Mouse (Mus musculus) liver, adult 2 months (tissue): ENCODE results near the gene Clca2. TPM values are rescaled to one million over a fixed set of nuclear protein-coding genes. Genes with fewer than 3 reads are reported as not detected.

Experiments used
- DNase-seq: peaks from one replicate; pipeline ENCODE4 v3.0.0-alpha.2; 2011; ENCODE audit warnings: low read depth, low spot score; ENCODE audit errors: extremely low read depth
- H3K27ac ChIP-seq: fragments of 200-500 bp; replicated peaks from 2 replicates; pipeline ENCODE4 v1.5.1; 2012; ENCODE audit warnings: low read depth, mild to moderate bottlenecking, control low read depth, inconsistent platforms, low read length; ENCODE audit not compliant: insufficient read depth
- H3K27me3 ChIP-seq: fragments of 200-500 bp; 2 replicates; pipeline ENCODE4 v1.6.1; 2012; ENCODE audit warnings: mild to moderate bottlenecking, moderate library complexity, low read length, inconsistent platforms; ENCODE audit not compliant: control insufficient read depth, insufficient read depth
- H3K36me3 ChIP-seq: fragments of 200-500 bp; 2 replicates; pipeline ENCODE4 v1.6.1; 2012; ENCODE audit warnings: low read length, inconsistent platforms; ENCODE audit not compliant: control insufficient read depth, insufficient read depth
- H3K4me1 ChIP-seq: fragments of 200-500 bp; 2 replicates; pipeline ENCODE4 v1.6.1; 2011; ENCODE audit warnings: low read length; ENCODE audit not compliant: control insufficient read depth, insufficient read depth
- H3K4me3 ChIP-seq: fragments of 200-500 bp; 2 replicates; pipeline ENCODE4 v1.5.1; 2011; ENCODE audit warnings: low read depth, mild to moderate bottlenecking, control low read depth, low read length, moderate library complexity; ENCODE audit not compliant: insufficient read depth
- H3K79me2 ChIP-seq: fragments of 200-500 bp; 2 replicates; pipeline ENCODE4 v1.6.1; 2012; ENCODE audit warnings: inconsistent platforms, mild to moderate bottlenecking, low read length, moderate library complexity; ENCODE audit not compliant: control insufficient read depth, insufficient read depth
- H3K9ac ChIP-seq: fragments of 200-500 bp; 2 replicates; pipeline ENCODE4 v1.6.1; 2012; ENCODE audit warnings: low read depth, mild to moderate bottlenecking, control low read depth, inconsistent platforms, low read length
- CTCF ChIP-seq: fragments of 200-500 bp; IDR thresholded peaks from 2 replicates; pipeline ENCODE4 v1.5.1; 2011; ENCODE audit warnings: low read depth, low read length, control low read depth
- POLR2A ChIP-seq: fragments of 200-500 bp; IDR thresholded peaks from 2 replicates; pipeline ENCODE4 v1.6.1; 2011; ENCODE audit warnings: low read length, control low read depth; ENCODE audit not compliant: insufficient read depth; ENCODE audit errors: extremely low read depth
- WGBS: fragments of 180-500 bp; shearing (Covaris S2); methylation state at CpG from one replicate; pipeline ENCODE4 v1.1.7; 2018; 5-methylcytosine and 5-hydroxymethylcytosine counted together
- polyA plus RNA-seq: library from polyadenylated mRNA; depleted of rRNA; stranded (reverse); fragments of >200 nt; gene quantifications from 2 replicates; pipeline ENCODE4 v1.2.3, GENCODE M21; 2012; rRNA removed
- total RNA-seq: library from RNA; depleted of rRNA; stranded (reverse); fragments of >200 nt; gene quantifications from 2 replicates; pipeline ENCODE4 v1.2.3, GENCODE M21; 2014; rRNA removed

Clca2 gene
- total RNA-seq (not detected in 2 replicates), polyA plus RNA-seq (not detected in 2 replicates)

DNA sequence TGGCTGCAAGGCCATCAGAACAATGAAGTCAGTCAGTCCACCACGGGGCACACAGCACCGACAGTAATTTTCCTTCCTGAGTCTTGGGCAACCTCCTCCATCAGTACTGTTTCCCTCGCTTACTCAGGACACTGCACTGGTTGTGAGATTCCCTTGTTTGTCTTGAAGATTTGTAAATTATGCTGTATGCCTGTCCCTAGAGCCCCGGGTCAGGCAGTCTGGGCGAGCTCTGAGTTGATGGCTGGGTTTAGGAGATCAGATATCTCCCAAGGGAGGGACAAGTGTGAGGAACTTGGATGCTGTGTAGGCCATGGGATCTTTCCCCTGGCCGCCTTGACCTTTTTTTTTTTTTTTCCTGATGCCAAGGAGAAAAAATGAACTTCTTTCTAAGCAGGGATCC, at the start of gene Clca2:
TSS of gene Clca2 (minus strand) at position 153 of the 400 bp plus-strand sequence.
- Histone ChIP-seq H3K27me3 (no peaks in the 10 kb centered on the region), H3K4me1 (peaks cover 2% of the 10 kb centered on the region; the same call in 1 of the 2 replicates), H3K36me3 (no peaks in the 10 kb centered on the region), H3K27ac (no peak within 1 kb of the TSS), H3K79me2 (no peaks in the 10 kb centered on the region), H3K4me3 (no peak within 1 kb of the TSS), H3K9ac (no peak within 1 kb of the TSS)
- 70% methylated on average over 6 of the region's 6 CpGs for WGBS
- DNase-seq = no peak
- TF ChIP-seq CTCF = no peak
- no peak for TF ChIP-seq POLR2A

DNA sequence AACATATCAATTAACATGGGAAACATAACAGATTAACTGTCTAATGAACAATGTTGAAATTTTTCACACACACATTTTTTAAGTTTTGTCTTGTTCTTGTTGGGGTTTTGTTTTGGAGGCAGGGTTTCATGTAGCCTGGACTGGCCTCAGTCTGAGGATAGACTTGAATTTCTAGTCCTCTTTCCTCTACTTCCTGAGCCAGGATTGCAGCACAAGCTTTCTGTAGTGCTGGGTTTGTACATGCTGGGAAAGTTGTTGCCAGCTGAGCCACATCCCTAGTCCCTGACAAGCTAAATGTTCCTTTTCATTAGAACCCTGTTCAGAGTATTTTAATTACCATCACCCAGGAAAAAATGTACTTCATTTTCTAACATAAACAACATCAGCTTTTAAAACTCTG, 48.7 kb upstream of the Clca2 start:
- Histone ChIP-seq H3K4me1 (no peaks in the 10 kb centered on the region), H3K36me3 (peaks cover 4% of the 10 kb centered on the region; the same call in 1 of the 2 replicates), H3K4me3 (no peak overlapping the region), H3K27me3 (no peaks in the 10 kb centered on the region), H3K9ac (no peak overlapping the region), H3K27ac (no peak overlapping the region), H3K79me2 (no peaks in the 10 kb centered on the region)
- no peak for TF ChIP-seq CTCF
- no peak for TF ChIP-seq POLR2A
- no peak for DNase-seq

DNA sequence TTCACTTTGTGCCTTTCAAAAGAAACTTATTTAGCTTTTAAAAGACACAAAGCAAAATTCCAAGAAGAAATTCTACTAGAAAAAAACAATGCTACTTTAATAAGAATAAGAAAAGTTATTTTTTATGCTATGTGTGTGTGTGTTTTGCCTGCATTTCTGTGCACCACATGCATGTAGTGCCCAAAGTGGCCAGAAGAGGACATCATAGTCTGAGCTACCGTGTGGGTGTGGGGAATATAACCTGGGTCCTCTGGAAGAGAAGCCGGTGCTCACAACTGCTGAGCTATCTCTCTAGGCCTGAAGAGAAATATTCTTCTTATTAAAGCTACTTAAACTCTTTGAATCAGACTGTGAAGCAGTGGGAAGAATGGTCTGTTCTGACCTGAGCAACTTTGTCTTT, 48.2 kb upstream of the Clca2 start:
- no peaks in the 10 kb centered on the region for H3K27me3 ChIP-seq
- no peak overlapping the region for H3K9ac ChIP-seq
- H3K27ac ChIP-seq = no peak overlapping the region
- TF ChIP-seq CTCF (no peak; the same call in 1 of the 2 replicates), POLR2A (no peak)
- no peak for DNase-seq
- H3K4me3 ChIP-seq = no peak overlapping the region
- H3K4me1 ChIP-seq = no peaks in the 10 kb centered on the region
- H3K79me2 ChIP-seq = no peaks in the 10 kb centered on the region
- WGBS = 83% methylated on average over 2 of the region's 2 CpGs
- peaks cover 4% of the 10 kb centered on the region; the same call in 1 of the 2 replicates for H3K36me3 ChIP-seq

DNA sequence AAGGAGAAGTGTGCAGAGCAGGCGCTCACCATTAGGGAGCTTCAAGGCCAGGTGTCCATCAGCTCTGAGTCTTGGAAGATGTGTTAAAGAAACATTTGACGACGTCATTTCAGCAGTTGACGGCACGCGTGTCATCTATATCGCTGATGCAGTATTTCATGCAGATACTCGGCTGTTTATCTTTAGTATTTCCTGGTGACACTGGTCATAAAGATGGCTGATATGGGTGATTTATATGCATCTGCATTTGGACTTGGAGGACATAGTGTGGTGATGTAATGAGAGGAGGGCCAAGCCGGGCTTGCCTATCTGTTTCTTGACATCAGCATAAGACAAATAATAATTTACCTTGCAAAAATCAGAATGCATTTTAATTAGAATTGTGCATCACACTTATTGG, 47.6 kb upstream of the Clca2 start:
- H3K36me3 ChIP-seq = peaks cover 4% of the 10 kb centered on the region; the same call in 1 of the 2 replicates
- 87% methylated on average over 9 of the region's 9 CpGs for WGBS
- no peak overlapping the region for H3K27ac ChIP-seq
- no peak for DNase-seq
- no peaks in the 10 kb centered on the region for H3K27me3 ChIP-seq
- H3K9ac ChIP-seq = no peak overlapping the region
- no peak overlapping the region for H3K4me3 ChIP-seq
- H3K4me1 ChIP-seq = no peaks in the 10 kb centered on the region
- TF ChIP-seq POLR2A (no peak), CTCF (no peak)
- H3K79me2 ChIP-seq = no peaks in the 10 kb centered on the region

DNA sequence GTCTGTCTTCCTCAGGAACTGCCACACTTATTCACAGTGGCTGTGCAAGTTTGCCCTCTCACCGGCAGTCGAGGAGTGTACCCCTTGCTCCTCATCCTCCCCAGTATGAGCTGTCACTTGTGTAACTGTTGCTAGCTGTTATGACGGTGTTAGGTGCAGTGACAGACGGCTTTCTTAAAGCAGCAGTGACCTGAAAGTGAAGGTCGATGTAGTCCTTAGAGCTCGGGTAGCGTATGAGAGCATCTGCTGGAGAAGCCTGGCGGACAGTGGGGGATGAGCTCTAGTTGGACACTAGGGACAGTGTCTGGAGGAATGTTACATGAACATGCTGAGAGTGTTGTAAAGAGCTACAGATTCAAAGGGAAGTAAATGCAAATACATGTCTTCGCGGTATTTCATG, 44.6 kb upstream of the Clca2 start:
- Histone ChIP-seq H3K9ac (no peak overlapping the region), H3K4me1 (no peaks in the 10 kb centered on the region), H3K4me3 (no peak overlapping the region), H3K27me3 (no peaks in the 10 kb centered on the region), H3K36me3 (peaks cover 4% of the 10 kb centered on the region; the same call in 1 of the 2 replicates), H3K79me2 (no peaks in the 10 kb centered on the region), H3K27ac (no peak overlapping the region)
- DNase-seq = no peak
- 93% methylated on average over 10 of the region's 10 CpGs for WGBS
- no peak for TF ChIP-seq CTCF
- no peak for TF ChIP-seq POLR2A

DNA sequence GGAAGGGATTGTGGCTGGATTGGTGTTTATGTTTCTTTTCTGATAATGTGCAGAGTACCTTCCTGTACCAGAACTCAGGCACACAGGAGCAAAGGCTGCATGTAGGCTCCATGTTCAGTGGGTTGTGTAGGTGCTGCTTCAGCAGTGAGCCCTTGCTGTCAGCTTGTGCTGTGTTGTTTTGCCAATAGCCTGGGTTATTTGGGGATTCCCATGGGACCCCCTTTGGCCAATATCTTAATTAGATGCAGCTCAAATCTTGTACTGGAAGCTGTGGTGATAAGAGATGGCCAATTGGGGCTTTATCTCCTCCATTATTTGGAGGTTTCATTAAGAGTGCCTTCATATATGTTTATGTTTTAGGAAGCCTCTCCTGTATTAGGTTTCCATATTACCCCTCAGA, 43.7 kb upstream of the Clca2 start:
- Histone ChIP-seq H3K4me1 (no peaks in the 10 kb centered on the region), H3K9ac (no peak overlapping the region), H3K79me2 (no peaks in the 10 kb centered on the region), H3K27me3 (no peaks in the 10 kb centered on the region), H3K27ac (no peak overlapping the region), H3K4me3 (no peak overlapping the region), H3K36me3 (peaks cover 6% of the 10 kb centered on the region)
- no peak for DNase-seq
- TF ChIP-seq POLR2A (no peak), CTCF (no peak)
